Comparison of ENCODE assay signal across 17 mouse cellular contexts in genomic region chr17:3349331-3349730, GRCm38 (mm10).
"Had no signal": no experiment of that assay in that cellular context is flagged by ENCODE, and none has a peak within 500 bp of the region (broad histone marks: within the 10 kb centered on the region; RNA-seq: fewer than 3 reads in every experiment).

No protein-coding gene starts in this region.

- H3K27ac ChIP-seq: gastrocnemius, adult 2 months; heart, embryonic 10.5 days; hindbrain, embryonic 10.5 days; hindbrain, embryonic 12.5 days; hindbrain, embryonic 14.5 days; intestine, embryonic 15.5 days; limb, embryonic 13.5 days; limb, embryonic 15.5 days; liver, embryonic 12.5 days had no signal

- DNase-seq: kidney, adult 18-20 months; kidney, adult 8-10 months; kidney, postnatal 14 days; kidney, postnatal 36 days; layer of hippocampus, adult 9-11 months; layer of hippocampus, postnatal 36 days; left cerebral cortex, postnatal 4 days had no signal

- H3K9ac ChIP-seq: heart, embryonic 12.5 days; hindbrain, embryonic 12.5 days; hindbrain, embryonic 14.5 days; intestine, embryonic 15.5 days; limb, embryonic 13.5 days; limb, embryonic 15.5 days; liver, embryonic 12.5 days had no signal

- H3K36me3 ChIP-seq: heart, embryonic 10.5 days; heart, embryonic 12.5 days; hindbrain, embryonic 10.5 days; hindbrain, embryonic 12.5 days; intestine, embryonic 15.5 days; liver, embryonic 12.5 days had no signal

- H3K27me3 ChIP-seq: heart, embryonic 12.5 days; hindbrain, embryonic 12.5 days; intestine, embryonic 15.5 days; limb, embryonic 13.5 days; limb, embryonic 15.5 days; liver, embryonic 12.5 days had no signal

- H3K4me1 ChIP-seq: intestine, embryonic 15.5 days; liver, embryonic 12.5 days had no signal

- H3K4me2 ChIP-seq: hindbrain, embryonic 12.5 days; hindbrain, embryonic 14.5 days; intestine, embryonic 15.5 days; limb, embryonic 13.5 days; limb, embryonic 15.5 days; liver, embryonic 12.5 days had no signal

- H3K4me3 ChIP-seq: gastrocnemius, adult 2 months; heart, embryonic 10.5 days; heart, embryonic 12.5 days; hindbrain, embryonic 10.5 days; hindbrain, embryonic 12.5 days; intestine, embryonic 15.5 days; limb, embryonic 13.5 days; limb, embryonic 15.5 days; liver, embryonic 12.5 days had no signal
